Mouse (Mus musculus): ENCODE measurements around the gene Tmem100.

The Tmem100 gene

GRCm38 (mm10) chr11:90029841-90030398, at the start of gene Tmem100:
Gene Tmem100, plus strand, starts transcription at chr11:90030348.
- no peak for DNase-seq (ENCODE audit: low read depth, low spot score)

GRCm38 (mm10) chr11:89982918-89983317, 47.2 kb upstream of the Tmem100 start:
- no peak for DNase-seq (ENCODE audit: low read depth, low spot score)

GRCm38 (mm10) chr11:89984436-89984835, 45.7 kb upstream of the Tmem100 start:
- DNase-seq (ENCODE audit: low read depth, low spot score): no peak

- no peak for DNase-seq (ENCODE audit: low read depth, low spot score)
Observed at GRCm38 (mm10) chr11:89985200-89986187, 44.7 kb upstream of the Tmem100 start.

- DNase-seq (ENCODE audit: low read depth, low spot score): no peak
Observed at GRCm38 (mm10) chr11:89986516-89986915, 43.6 kb upstream of the Tmem100 start.

- peak; percentile 38 for DNase-seq (ENCODE audit: low read depth, low spot score)
Observed at GRCm38 (mm10) chr11:89988936-89989589, 41.1 kb upstream of the Tmem100 start.

GRCm38 (mm10) chr11:89991661-89992060, 38.5 kb upstream of the Tmem100 start:
- DNase-seq (ENCODE audit: low read depth, low spot score): no peak

GRCm38 (mm10) chr11:89994706-89995105, 35.4 kb upstream of the Tmem100 start:
- no peak for DNase-seq (ENCODE audit: low read depth, low spot score)

GRCm38 (mm10) chr11:89995596-89995995, 34.6 kb upstream of the Tmem100 start:
- DNase-seq (ENCODE audit: low read depth, low spot score): no peak

- no peak for DNase-seq (ENCODE audit: low read depth, low spot score)
Observed at GRCm38 (mm10) chr11:89996406-89996805, 33.7 kb upstream of the Tmem100 start.

- no peak for DNase-seq (ENCODE audit: low read depth, low spot score)
Observed at GRCm38 (mm10) chr11:89996856-89997255, 33.3 kb upstream of the Tmem100 start.

- no peak for DNase-seq (ENCODE audit: low read depth, low spot score)
Observed at GRCm38 (mm10) chr11:89998996-89999770, 31.0 kb upstream of the Tmem100 start.

- DNase-seq (ENCODE audit: low read depth, low spot score): no peak
Observed at GRCm38 (mm10) chr11:90000666-90001065, 29.5 kb upstream of the Tmem100 start.

- no peak for DNase-seq (ENCODE audit: low read depth, low spot score)
Observed at GRCm38 (mm10) chr11:90001396-90002230, 28.5 kb upstream of the Tmem100 start.

GRCm38 (mm10) chr11:90002231-90002986, 27.7 kb upstream of the Tmem100 start, which contains the start of gene Pctp:
Gene Pctp, minus strand, starts transcription at chr11:90002894.
- DNase-seq (ENCODE audit: low read depth, low spot score): peak; percentile 74

GRCm38 (mm10) chr11:90002987-90003348, 27.2 kb upstream of the Tmem100 start:
- DNase-seq (ENCODE audit: low read depth, low spot score): no peak

- DNase-seq (ENCODE audit: low read depth, low spot score): no peak
Observed at GRCm38 (mm10) chr11:90003386-90003785, 26.8 kb upstream of the Tmem100 start.

- no peak for DNase-seq (ENCODE audit: low read depth, low spot score)
Observed at GRCm38 (mm10) chr11:90006111-90006510, 24.0 kb upstream of the Tmem100 start.

GRCm38 (mm10) chr11:90007791-90008531, 22.2 kb upstream of the Tmem100 start:
- no peak for DNase-seq (ENCODE audit: low read depth, low spot score)
